Mouse (Mus musculus): ENCODE data around the gene Fhit. TPM values are rescaled to one million over a fixed set of nuclear protein-coding genes. Genes with fewer than 3 reads are reported as not detected.
A peak's percentile ranks its signal among the peaks of the same experiment; 100 is the strongest.
"Not testable (repeated sequence)": the region's sequence is repeated elsewhere in the genome, so short reads cannot be mapped to it uniquely, and the experiment has no call there.

Gene Fhit
- polyA plus RNA-seq, 1 experiment from 2014 or later = 7.8 TPM

DNA sequence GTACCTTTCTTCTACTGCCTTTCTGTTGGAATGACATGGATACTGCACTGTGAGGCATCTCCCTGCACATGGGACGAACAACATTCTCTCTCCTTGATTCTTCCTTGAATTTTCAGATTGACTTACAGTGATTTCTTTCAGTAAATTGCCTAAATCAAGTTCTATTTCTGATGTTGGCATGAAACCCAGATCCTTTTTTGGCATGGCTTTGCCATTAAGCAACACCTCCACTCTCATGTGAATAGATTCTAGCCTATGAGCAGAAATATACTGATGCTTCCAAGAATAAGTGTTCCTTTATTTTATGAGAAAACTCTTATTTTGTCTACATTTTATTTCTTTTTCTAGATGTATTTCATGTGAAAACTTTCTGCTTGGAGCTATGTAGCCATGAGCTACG, 383.1 kb downstream of the Fhit start:
- Histone ChIP-seq H3K4me2 (replicated peaks) (no peak overlapping the region), H3K36me3 (no peaks in the 10 kb centered on the region), H3K27ac (no peak overlapping the region), H3K9ac (replicated peaks) (no peak overlapping the region), H3K9me3 (no peaks in the 10 kb centered on the region), H3K4me3 (replicated peaks) (no peak overlapping the region), H3K27me3 (no peaks in the 10 kb centered on the region), H3K4me1 (replicated peaks) (0 out of 2 replicates have a peak, but pooled peaks cover 4% of the 10 kb centered on the region)
- WGBS = 92% methylated on average over 2 of the region's 2 CpGs
- ATAC-seq = no peak

DNA sequence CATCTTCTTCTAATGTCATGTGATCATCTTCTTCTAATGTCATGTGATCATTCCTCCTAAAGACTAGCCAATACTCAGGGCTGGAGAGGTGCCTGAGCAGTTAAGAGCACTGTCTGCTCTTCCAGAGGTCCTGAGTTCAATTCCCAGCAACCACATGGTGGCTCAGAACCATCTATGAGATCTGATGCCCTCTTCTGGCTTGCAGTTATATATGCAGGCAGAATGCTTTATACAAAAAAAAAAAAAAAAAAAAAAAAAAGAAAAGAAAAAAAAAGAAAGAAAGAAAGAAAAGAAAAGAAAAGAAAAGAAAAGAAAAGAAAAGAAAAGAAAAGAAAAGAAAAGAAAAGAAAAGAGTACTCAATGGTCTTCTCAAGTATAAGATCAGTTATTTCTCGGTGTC, 407.0 kb downstream of the Fhit start:
- H3K27me3 ChIP-seq; H3K4me2 ChIP-seq (replicated peaks); H3K9ac ChIP-seq (replicated peaks); ATAC-seq; H3K9me3 ChIP-seq; H3K27ac ChIP-seq; H3K36me3 ChIP-seq; H3K4me3 ChIP-seq (replicated peaks); H3K4me1 ChIP-seq (replicated peaks): not testable (repeated sequence)
- WGBS = 83% methylated on average over 1 of the region's 1 CpGs

DNA sequence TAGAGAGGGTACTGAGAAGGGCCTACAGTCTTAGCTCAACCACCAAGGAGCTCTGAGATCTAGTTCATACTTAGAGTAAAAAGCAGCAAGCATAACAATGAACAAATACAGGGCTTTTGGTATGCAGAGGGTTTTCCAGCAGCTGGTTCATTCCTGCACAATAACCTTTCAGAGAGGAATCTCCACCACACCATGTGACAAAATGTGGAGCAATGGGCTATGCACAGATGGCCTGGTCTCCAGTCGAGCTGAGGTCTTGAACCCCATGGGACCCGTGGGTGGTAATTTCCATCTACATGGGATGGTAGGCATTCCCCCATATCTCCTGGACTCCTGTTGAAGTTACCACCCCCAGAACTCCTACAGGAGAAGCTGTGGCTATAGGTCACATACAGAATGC, 423.8 kb downstream of the Fhit start:
- WGBS = 62% methylated on average over 2 of the region's 2 CpGs
- Histone ChIP-seq H3K27ac (no peak overlapping the region), H3K9me3 (no peaks in the 10 kb centered on the region)

DNA sequence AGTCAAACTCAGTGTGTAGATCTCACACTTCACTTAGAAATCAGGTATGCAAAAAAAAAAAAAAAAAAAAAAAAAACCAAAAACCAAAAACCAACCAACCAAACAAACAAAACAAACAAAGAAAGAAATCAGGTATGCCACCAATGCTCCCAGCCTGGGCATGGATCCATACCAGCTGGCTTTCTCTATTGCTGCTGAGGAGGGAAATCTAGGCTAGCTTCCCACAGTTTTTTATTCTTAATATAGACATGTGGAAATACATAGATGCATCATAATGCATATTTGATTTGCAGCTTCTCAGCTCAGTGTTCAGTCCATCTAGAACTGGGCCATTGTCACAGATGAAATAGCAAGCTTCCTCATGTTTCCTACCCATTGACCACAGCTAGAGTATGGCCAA, 439.3 kb downstream of the Fhit start:
- no peak for ATAC-seq
- H3K27ac ChIP-seq = no peak overlapping the region
- H3K36me3 ChIP-seq = no peaks in the 10 kb centered on the region
- H3K9ac ChIP-seq (replicated peaks) = no peak overlapping the region
- H3K4me2 ChIP-seq (replicated peaks) = no peak overlapping the region
- H3K4me1 ChIP-seq (replicated peaks) = no peaks in the 10 kb centered on the region
- H3K4me3 ChIP-seq (replicated peaks) = no peak overlapping the region
- no peaks in the 10 kb centered on the region for H3K27me3 ChIP-seq
- no peaks in the 10 kb centered on the region for H3K9me3 ChIP-seq

More for the DNA sequence above, 423.8 kb downstream of the Fhit start:
- no peaks in the 10 kb centered on the region for H3K27me3 ChIP-seq
- no peak overlapping the region for H3K4me3 ChIP-seq (replicated peaks)
- no peaks in the 10 kb centered on the region for H3K4me1 ChIP-seq (replicated peaks)
- no peaks in the 10 kb centered on the region for H3K36me3 ChIP-seq
- ATAC-seq = no peak
- H3K4me2 ChIP-seq (replicated peaks) = no peak overlapping the region
- H3K9ac ChIP-seq (replicated peaks) = no peak overlapping the region

DNA sequence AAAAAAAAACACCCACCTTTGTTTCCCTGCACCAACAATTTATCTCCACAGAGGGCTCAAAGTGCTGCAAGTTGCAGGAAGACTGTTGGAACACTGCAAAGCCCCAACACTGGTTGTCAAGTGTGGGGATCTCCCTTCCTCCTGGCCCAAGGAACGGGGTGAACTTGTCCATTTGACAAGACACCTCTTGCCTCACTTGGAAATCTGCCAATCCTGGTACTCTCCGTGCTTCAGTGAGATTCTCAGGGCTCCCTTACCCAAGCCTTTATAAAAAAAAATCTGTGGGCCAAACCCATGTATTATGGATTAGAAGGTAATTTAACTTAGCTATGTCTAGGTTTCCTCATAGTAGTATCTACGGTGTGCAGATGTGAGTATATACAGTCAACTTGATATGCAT, 448.9 kb downstream of the Fhit start:
- no peaks in the 10 kb centered on the region for H3K36me3 ChIP-seq
- H3K9me3 ChIP-seq = no peaks in the 10 kb centered on the region
- no peak overlapping the region for H3K9ac ChIP-seq (replicated peaks)
- no peak overlapping the region for H3K27ac ChIP-seq
- H3K4me1 ChIP-seq (replicated peaks) = peaks cover 5% of the 10 kb centered on the region; the same call in 1 of the 2 replicates
- 74% methylated on average over 3 of the region's 3 CpGs for WGBS
- H3K4me3 ChIP-seq (replicated peaks) = no peak overlapping the region
- no peak for ATAC-seq
- no peak overlapping the region for H3K4me2 ChIP-seq (replicated peaks)
- no peaks in the 10 kb centered on the region for H3K27me3 ChIP-seq

DNA sequence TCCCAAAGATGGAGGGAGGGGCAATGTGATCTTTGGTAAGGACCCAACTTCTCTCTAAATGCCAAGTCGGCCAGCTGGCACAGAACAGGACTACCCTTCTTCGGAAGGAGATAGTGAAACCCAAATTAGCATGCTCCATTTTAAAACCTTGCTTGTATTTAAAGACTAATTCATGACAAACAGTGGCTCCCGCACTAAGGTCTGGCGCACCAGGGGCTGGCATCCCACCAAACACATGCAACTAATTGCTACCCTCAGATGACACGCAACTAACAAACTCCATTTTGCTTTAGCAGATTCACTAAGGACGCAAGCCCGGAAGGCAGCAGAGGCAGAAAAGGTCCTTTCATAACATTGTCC, 449.3 kb downstream of the Fhit start:
- H3K4me3 ChIP-seq (replicated peaks) = no peak overlapping the region
- peak; percentile 43 for ATAC-seq
- no peaks in the 10 kb centered on the region for H3K36me3 ChIP-seq
- peaks cover 5% of the 10 kb centered on the region; the same call in 1 of the 2 replicates for H3K4me1 ChIP-seq (replicated peaks)
- no peaks in the 10 kb centered on the region for H3K9me3 ChIP-seq
- H3K27ac ChIP-seq = no peak overlapping the region
- no peak overlapping the region for H3K4me2 ChIP-seq (replicated peaks)
- H3K27me3 ChIP-seq = no peaks in the 10 kb centered on the region
- no peak overlapping the region for H3K9ac ChIP-seq (replicated peaks)
- 84% methylated on average over 7 of the region's 7 CpGs for WGBS

DNA sequence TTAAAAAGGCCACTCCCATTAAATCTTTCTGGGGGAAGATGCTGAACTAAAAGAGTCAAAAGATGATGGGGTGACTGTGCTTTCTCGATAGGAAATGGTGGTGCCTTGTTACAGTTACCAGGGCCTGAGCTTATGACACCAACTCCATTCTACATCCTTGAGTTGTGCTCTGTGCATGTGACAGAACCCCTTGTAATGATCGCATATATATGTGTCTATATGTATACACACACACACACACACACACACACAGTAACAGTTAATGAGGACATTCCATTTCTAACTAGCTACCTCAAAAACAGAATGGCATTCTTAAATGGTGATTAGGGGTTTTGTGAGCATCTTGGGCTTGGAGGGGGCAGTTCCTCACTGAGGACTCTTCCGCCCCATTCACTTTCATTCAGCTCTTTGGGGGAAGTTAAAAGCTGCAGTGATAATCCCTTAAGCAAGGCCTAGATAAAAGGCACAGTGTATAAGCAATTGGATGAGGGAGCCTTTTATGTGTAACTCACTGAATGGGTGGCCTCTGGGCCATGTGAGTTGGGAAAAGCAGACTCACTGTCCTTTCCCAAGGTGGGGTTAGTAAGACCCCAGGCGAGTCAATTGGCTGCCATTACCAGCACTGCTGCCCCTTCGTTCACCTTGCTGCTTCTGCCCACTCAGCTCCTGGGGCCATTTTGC, 449.9 kb downstream of the Fhit start:
- no peak overlapping the region for H3K4me2 ChIP-seq (replicated peaks)
- no peak overlapping the region for H3K9ac ChIP-seq (replicated peaks)
- WGBS = 51% methylated on average over 5 of the region's 5 CpGs
- no peaks in the 10 kb centered on the region for H3K9me3 ChIP-seq
- H3K27ac ChIP-seq = no peak overlapping the region
- H3K4me3 ChIP-seq (replicated peaks) = no peak overlapping the region
- no peaks in the 10 kb centered on the region for H3K36me3 ChIP-seq
- ATAC-seq = peak; percentile 78
- H3K27me3 ChIP-seq = no peaks in the 10 kb centered on the region
- peaks cover 5% of the 10 kb centered on the region; the same call in 1 of the 2 replicates for H3K4me1 ChIP-seq (replicated peaks)

DNA sequence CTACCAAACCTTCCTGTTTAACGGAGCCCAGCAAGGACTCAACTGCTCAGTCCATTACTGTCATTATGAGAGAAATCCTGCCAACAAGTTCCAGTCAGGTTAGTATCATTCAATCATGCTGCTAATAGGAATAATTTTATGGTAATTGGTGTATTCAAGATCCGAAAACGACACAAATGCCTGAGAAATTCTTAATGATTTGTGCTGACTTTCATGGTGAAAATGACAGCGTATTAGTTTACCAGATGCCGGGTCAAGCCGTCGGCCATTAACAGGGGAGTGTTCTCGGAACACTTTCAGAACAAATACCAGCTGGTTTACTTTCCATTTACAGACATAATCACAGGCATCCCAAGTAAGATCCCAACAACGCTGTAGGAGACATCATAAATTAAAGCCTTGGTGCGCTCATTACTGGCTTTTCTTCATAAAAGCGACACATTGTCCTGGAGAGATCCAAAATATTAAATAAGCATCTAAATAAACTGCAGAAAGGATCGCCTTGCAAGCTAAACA, 451.0 kb downstream of the Fhit start:
- WGBS = 75% methylated on average over 12 of the region's 12 CpGs
- Histone ChIP-seq H3K27me3 (no peaks in the 10 kb centered on the region), H3K4me3 (replicated peaks) (no peak overlapping the region), H3K27ac (no peak overlapping the region), H3K9me3 (no peaks in the 10 kb centered on the region), H3K36me3 (no peaks in the 10 kb centered on the region), H3K9ac (replicated peaks) (no peak overlapping the region), H3K4me1 (replicated peaks) (peaks cover 5% of the 10 kb centered on the region; the same call in 1 of the 2 replicates), H3K4me2 (replicated peaks) (no peak overlapping the region)
- no peak for ATAC-seq

DNA sequence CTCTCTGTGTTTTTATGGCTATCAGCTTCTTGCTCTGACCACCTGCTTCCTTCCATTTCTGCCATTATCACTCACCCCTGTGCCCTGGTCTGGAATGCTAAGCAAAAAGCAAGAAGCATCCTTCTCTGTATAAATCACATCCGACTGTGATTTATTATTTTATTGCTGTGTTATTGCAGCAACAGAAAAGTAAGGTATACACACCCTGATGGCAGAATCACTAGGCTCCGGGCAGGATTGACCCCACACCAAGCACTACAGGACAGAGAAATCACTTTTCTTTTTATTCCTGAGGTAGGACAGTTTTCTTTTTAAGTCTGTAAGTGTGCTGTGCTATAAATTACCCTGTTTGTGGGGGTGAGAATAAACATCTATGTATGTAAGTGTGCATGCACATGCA, 460.1 kb downstream of the Fhit start:
- Histone ChIP-seq H3K36me3 (no peaks in the 10 kb centered on the region), H3K4me2 (replicated peaks) (no peak overlapping the region), H3K4me3 (replicated peaks) (no peak overlapping the region), H3K27ac (no peak overlapping the region), H3K9ac (replicated peaks) (no peak overlapping the region), H3K9me3 (no peaks in the 10 kb centered on the region), H3K27me3 (no peaks in the 10 kb centered on the region), H3K4me1 (replicated peaks) (no peaks in the 10 kb centered on the region)
- ATAC-seq = no peak
- WGBS = 90% methylated on average over 2 of the region's 2 CpGs

DNA sequence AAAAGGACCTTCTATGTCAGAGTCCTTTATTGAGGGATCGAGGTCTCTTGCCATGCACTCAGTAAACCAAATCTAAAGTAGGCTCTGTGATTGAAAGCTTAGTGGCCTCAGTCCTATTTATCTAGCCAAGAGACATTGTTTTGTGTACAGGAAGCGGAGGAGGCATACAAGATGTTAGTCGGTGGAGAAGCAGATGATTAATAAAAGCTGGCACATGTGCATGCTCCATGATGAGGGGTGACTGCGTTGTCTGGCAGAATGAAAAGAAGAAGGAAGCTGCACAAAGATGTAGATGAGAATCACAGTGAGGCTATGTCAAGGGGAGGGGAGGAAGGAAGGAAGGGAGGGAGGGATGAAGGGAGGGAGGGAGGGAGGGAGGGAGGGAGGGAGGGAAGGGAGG, 481.8 kb downstream of the Fhit start:
- 54% methylated on average over 4 of the region's 4 CpGs for WGBS
- ATAC-seq = 0 out of 2 replicates have a peak, but pooled peaks have one; percentile 14
- no peak overlapping the region for H3K4me2 ChIP-seq (replicated peaks)
- H3K36me3 ChIP-seq = no peaks in the 10 kb centered on the region
- H3K27ac ChIP-seq = no peak overlapping the region
- H3K9me3 ChIP-seq = no peaks in the 10 kb centered on the region
- H3K27me3 ChIP-seq = no peaks in the 10 kb centered on the region
- H3K4me3 ChIP-seq (replicated peaks) = no peak overlapping the region
- H3K9ac ChIP-seq (replicated peaks) = no peak overlapping the region
- 0 out of 2 replicates have a peak, but pooled peaks cover 2% of the 10 kb centered on the region for H3K4me1 ChIP-seq (replicated peaks)

DNA sequence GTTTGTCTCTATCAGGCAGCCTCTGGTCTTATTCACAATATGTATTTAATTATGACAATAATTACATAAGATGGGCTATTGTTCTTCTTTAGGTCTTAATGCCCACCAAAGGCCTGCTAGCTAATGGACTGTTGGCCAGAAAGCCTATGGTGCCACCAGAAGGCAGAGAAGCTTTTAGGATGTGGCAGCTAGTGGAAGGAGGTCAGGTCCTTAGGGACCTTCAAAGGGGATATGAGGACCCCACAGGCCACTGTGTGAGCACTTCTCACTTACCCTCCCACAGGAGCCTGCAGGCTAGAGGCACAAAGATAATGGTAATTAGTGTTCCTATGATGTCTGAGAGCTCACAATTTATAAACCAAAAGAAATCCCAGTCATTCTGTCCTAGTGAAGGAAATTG, 482.2 kb downstream of the Fhit start:
- 0 out of 2 replicates have a peak, but pooled peaks have one; percentile 53 for ATAC-seq
- Histone ChIP-seq H3K4me1 (replicated peaks) (0 out of 2 replicates have a peak, but pooled peaks cover 2% of the 10 kb centered on the region), H3K27me3 (no peaks in the 10 kb centered on the region), H3K36me3 (no peaks in the 10 kb centered on the region), H3K4me2 (replicated peaks) (no peak overlapping the region), H3K9me3 (no peaks in the 10 kb centered on the region), H3K4me3 (replicated peaks) (no peak overlapping the region), H3K27ac (no peak overlapping the region), H3K9ac (replicated peaks) (no peak overlapping the region)

DNA sequence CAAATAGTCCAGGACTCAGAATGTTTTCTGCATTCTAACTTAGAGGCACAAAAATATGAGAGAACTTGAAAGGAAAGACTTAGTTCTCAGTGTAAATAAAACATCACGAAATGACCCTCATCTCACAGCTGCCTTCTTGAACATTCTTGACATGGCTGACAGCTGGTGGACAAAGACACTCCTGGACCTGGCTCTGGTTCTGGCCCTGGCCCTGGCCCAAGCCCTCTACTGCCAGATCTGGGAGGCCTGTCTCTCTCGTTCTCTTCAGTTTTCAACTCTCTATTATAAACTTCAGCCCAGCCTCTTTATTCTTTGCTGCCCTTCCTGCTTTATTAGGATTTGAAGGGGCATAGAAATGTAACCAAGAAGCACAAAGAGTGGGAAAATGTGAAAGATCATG, 484.2 kb downstream of the Fhit start:
- Histone ChIP-seq H3K9ac (replicated peaks) (no peak overlapping the region), H3K27me3 (no peaks in the 10 kb centered on the region), H3K36me3 (no peaks in the 10 kb centered on the region), H3K27ac (no peak overlapping the region), H3K4me3 (replicated peaks) (no peak overlapping the region), H3K4me2 (replicated peaks) (no peak overlapping the region), H3K4me1 (replicated peaks) (0 out of 2 replicates have a peak, but pooled peaks cover 2% of the 10 kb centered on the region), H3K9me3 (no peaks in the 10 kb centered on the region)
- no peak for ATAC-seq
- WGBS = 49% methylated on average over 2 of the region's 2 CpGs

DNA sequence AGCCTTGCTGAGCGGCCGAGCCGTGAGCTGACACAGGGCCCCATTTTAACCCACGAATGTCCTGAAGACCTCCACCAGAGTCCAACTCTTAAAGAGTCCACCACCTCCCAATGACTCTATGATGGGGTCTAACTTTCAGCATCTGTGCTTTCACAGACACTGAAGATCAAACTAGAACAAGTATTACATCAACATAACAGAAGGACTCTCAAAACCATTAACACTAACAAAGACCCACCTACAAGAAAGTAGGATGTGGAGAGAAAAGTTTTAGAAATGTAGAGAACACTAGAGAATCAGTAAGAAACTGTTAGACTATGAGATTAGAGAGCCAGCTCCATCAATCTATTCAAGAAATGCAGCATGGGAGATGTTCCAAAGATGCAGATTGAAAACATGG, 501.6 kb downstream of the Fhit start:
- no peaks in the 10 kb centered on the region for H3K4me1 ChIP-seq (replicated peaks)
- H3K4me3 ChIP-seq (replicated peaks) = no peak overlapping the region
- no peaks in the 10 kb centered on the region for H3K9me3 ChIP-seq
- H3K27ac ChIP-seq = no peak overlapping the region
- ATAC-seq = no peak
- H3K36me3 ChIP-seq = no peaks in the 10 kb centered on the region
- no peak overlapping the region for H3K9ac ChIP-seq (replicated peaks)
- no peaks in the 10 kb centered on the region for H3K27me3 ChIP-seq
- 84% methylated on average over 4 of the region's 4 CpGs for WGBS
- H3K4me2 ChIP-seq (replicated peaks) = no peak overlapping the region

Measured in midbrain, embryonic 13.5 days (tissue).